ENCODE assay signal across 8 mouse cellular contexts in the genomic region with DNA sequence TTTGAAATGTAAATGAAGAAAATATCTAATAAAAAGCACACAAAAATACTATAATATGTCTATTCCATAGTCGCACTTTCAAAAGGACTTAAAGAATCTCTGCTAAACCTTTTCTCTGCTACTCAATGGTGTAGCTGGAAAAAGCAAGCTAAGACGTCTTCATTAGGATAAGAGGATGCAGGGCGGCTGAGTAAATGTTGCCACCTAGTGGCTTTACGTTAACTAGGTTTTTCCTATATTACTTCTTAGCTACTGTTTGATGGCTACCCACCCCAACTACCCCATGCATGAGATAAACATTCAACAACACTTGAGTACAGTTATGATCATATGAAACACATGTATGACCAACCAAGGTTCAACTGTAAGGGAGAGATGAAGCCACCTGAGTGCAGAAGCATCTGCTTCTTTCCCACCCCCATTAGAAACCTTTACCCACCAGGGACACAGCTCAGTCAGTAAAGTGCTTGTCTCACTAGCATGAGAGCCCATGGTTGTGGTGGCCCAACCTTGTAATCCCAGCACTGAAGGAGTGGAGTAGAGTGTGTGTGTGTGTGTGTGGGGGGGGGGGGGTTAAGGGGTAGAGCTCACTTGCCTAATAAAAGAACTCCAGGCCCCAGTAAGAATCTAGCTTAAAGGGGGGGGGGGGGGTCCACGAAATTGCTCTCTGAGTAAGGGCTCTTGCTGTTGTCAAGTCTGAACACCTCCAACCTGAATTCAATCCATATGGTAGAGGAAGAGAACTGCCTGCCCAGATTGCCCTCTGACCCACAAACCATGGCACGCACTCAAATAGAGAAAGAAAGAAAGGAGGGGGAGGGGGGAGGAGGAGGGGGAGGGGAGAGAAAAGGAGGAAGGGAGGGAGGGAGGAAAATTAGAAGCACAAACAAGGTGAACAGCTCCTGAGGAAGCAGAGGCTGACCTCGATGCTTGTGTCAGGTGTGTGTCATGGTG. TPM values are rescaled to one million over a fixed set of nuclear protein-coding genes. Genes with fewer than 3 reads are reported as not detected.
A peak's percentile ranks its signal among the peaks of the same experiment; 100 is the strongest.
DNase-seq lines count a peak whose midpoint lies in the region; ATAC-seq lines count a peak whose summit lies in the region.

No protein-coding gene starts in this region.

- H3K27me3 ChIP-seq in embryonic facial prominence, embryonic 11.5 days (ENCODE audit: control insufficient read depth, insufficient read depth, low read length) = no peaks in the 10 kb centered on the region
- no peaks in the 10 kb centered on the region for H3K27me3 ChIP-seq in neural tube, embryonic 12.5 days (replicated peaks)

- H3K9ac ChIP-seq in embryonic facial prominence, embryonic 11.5 days (replicated peaks; ENCODE audit: low read length) = no peak overlapping the region
- no peak overlapping the region for H3K9ac ChIP-seq in neural tube, embryonic 12.5 days

- no peak overlapping the region for H3K4me3 ChIP-seq in embryonic facial prominence, embryonic 11.5 days (ENCODE audit: low read depth, low read length)
- H3K4me3 ChIP-seq in neural tube, embryonic 12.5 days = no peak overlapping the region

- peak; percentile 44; the same call in 1 of the 2 replicates for ATAC-seq in embryonic facial prominence, embryonic 11.5 days (replicated peaks; ENCODE audit: insufficient number of reproducible peaks, low FRiP score, low TSS enrichment, low read depth)
- ATAC-seq in neural tube, embryonic 12.5 days (ENCODE audit: low FRiP score, low read depth) = peak; percentile 29; the same call in 1 of the 2 replicates

- no peak overlapping the region for H3K27ac ChIP-seq in embryonic facial prominence, embryonic 11.5 days (replicated peaks; ENCODE audit: low read depth, low read length)
- H3K27ac ChIP-seq in neural tube, embryonic 12.5 days = no peak overlapping the region

- DNase-seq in cerebellum, postnatal 14 days = peak; percentile 28 to 49
- DNase-seq in cerebellum, adult 11-12 months = no peak
- DNase-seq in lung, postnatal 10 days = peak; percentile 18
- DNase-seq in lung, postnatal 14 days = no peak
- peak; percentile 70 for DNase-seq in embryonic facial prominence, embryonic 11.5 days (ENCODE audit: low spot score)
- DNase-seq in ovary, adult 18-20 months (ENCODE audit: low spot score) = no peak
- no peak for DNase-seq in layer of hippocampus, postnatal 10 days (ENCODE audit: low spot score in 2 of 2)

- H3K4me2 ChIP-seq in embryonic facial prominence, embryonic 11.5 days (ENCODE audit: low read depth, low read length) = no peak overlapping the region
- no peak overlapping the region for H3K4me2 ChIP-seq in neural tube, embryonic 12.5 days (replicated peaks)

- no peaks in the 10 kb centered on the region for H3K4me1 ChIP-seq in embryonic facial prominence, embryonic 11.5 days (ENCODE audit: control insufficient read depth, insufficient read depth, low read length)
- H3K4me1 ChIP-seq in neural tube, embryonic 12.5 days = no peaks in the 10 kb centered on the region; the same call in 1 of the 2 replicates

- 25% methylated on average over 7 of the region's 7 CpGs for WGBS in embryonic facial prominence, embryonic 11.5 days
- 40% methylated on average over 7 of the region's 7 CpGs for WGBS in neural tube, embryonic 12.5 days

- no peaks in the 10 kb centered on the region for H3K36me3 ChIP-seq in embryonic facial prominence, embryonic 11.5 days (replicated peaks; ENCODE audit: control insufficient read depth, insufficient read depth, low read depth, low read length)
- H3K36me3 ChIP-seq in neural tube, embryonic 12.5 days = no peaks in the 10 kb centered on the region; the same call in 1 of the 2 replicates

- no peaks in the 10 kb centered on the region for H3K9me3 ChIP-seq in embryonic facial prominence, embryonic 11.5 days (replicated peaks; ENCODE audit: control insufficient read depth, low read length)
- H3K9me3 ChIP-seq in neural tube, embryonic 12.5 days = no peaks in the 10 kb centered on the region

RNA-seq across cellular contexts. Expression of a gene that starts 27.6 kb away (rescaled TPM):
- polyA plus RNA-seq in embryonic facial prominence, embryonic 11.5 days (2014; fragmentation: Nextera tagmentation; extraction: Ambion mirVana) = 52.1 and 52.3 TPM in 2 replicates
- 77.2 and 78.4 TPM in 2 replicates for polyA plus RNA-seq in neural tube, embryonic 12.5 days (2016; fragmentation: Nextera tagmentation; extraction: Ambion mirVana)
- total RNA-seq in layer of hippocampus, postnatal 10 days (2021) = 100 to 1,000 TPM; 187 to 188 TPM

RNA-seq across cellular contexts. Expression of a gene that starts 52.0 kb away (rescaled TPM):
- polyA plus RNA-seq in embryonic facial prominence, embryonic 11.5 days (2014; fragmentation: Nextera tagmentation; extraction: Ambion mirVana) = 78.9 and 79.9 TPM in 2 replicates
- 96.6 and 101 TPM in 2 replicates for polyA plus RNA-seq in neural tube, embryonic 12.5 days (2016; fragmentation: Nextera tagmentation; extraction: Ambion mirVana)
- total RNA-seq in layer of hippocampus, postnatal 10 days (2021) = 10 to 100 TPM; 85.4 to 89.7 TPM

Comparison
In these comparisons a context has a peak if more than half of its experiments do, and no peak if none do; other contexts are left out.
1. DNase-seq: peak in cerebellum, postnatal 14 days (2 of 2), lung, postnatal 10 days (single experiment) and embryonic facial prominence, embryonic 11.5 days (single experiment); none in cerebellum, adult 11-12 months (single experiment), lung, postnatal 14 days (single experiment), ovary, adult 18-20 months (single experiment) and layer of hippocampus, postnatal 10 days (0 of 2).